Mouse (Mus musculus) heart, postnatal 0 days (tissue): ENCODE data around the gene Plekha5.

Experiments
- CTCF ChIP-seq: IDR thresholded peaks from 2 replicates; pipeline ENCODE4 v1.5.1; 2016; ENCODE audit warnings: antibody characterized with exemption, control low read depth, low read depth
- EP300 ChIP-seq: IDR thresholded peaks from 2 replicates; pipeline ENCODE4 v1.6.1; 2016; ENCODE audit warnings: antibody characterized with exemption, low read depth

DNA sequence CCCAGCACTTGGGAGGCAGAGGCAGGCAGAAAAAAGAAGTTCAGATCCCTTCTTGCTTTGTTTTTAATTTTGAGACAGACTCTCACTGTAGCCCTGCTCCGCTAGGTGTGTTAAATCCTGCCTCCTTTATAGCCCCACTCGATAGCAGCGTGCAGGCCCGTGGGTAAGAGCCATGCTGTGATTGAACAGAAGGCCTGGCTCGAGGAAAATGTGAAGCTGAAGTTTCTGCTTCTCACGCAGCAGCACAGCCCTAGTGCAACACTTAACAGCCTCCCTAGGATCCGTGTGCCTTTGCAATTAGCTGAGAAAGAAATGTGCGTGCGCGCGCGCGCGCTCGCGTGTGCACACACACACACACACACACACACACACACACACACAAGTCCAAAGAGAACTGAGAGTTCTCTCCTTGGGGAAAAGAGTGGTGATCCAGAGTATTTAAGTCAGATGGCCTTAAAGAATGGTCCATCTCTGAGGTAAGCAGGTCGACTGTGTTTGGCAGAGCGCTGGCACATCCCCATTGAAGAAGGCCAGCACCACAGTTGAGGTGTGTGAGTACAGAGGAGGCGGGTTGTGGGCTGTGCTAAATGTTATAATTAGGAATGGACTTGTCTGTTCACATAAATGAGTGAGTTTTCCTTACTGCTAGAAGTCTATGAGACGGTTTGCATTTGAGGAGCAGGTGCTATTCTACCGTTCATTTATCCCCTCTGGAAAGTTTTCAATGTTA, 24.3 kb downstream of the Plekha5 start:
- TF ChIP-seq CTCF (no peak), EP300 (no peak)
